Mouse (Mus musculus) kidney, adult 18-20 months (tissue): ENCODE measurements at regions not wholly inside any gene's neighbourhood (a gene's known extent, or its start where the extent isn't known, plus 50 kb on each side); places are given as distances from the start of the nearest gene placed in this dataset.
A peak's percentile ranks its signal among the peaks of the same experiment; 100 is the strongest.

Experiments used
- DNase-seq: peaks from one replicate; pipeline ENCODE4 v3.0.0; 2021

DNA sequence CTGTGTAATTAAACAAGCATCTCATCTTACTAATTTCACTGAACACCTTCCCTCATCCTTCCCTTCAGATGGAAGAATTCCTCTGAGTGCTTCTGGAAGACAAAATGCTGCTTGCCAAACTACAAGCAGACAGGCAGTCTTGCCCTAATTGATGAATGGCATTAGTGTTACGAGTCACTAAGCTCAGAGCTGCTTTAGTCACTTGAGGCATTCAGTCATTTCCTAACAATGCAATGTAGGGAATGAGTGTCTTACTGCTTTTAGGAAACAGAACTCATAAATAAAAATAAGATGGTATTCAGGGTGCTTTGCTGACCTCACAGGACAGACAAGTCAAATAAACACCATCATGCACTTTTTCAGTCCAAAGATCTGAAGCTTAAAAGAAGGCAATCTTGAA, 285.1 kb upstream of the Paip1 start:
- DNase-seq: no peak

DNA sequence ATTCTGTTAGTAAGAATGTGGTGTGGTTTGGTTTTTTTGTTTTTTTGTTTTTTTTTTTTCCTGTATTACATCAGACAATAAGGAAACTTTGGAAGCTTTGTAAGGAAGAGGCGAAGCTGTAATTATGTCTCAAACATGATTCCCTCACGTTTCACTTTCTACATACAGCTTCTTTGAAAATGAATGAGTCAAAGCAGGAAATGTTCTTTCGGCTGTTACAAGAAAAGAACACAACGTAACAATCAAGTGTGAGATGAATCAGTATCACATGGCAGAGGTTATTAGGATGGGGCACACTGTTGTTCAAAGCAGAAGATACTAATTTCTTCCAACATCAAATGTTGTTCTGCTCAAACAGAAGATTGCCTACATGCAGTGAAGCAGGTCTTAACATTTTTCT, 282.7 kb upstream of the Paip1 start:
- no peak for DNase-seq

DNA sequence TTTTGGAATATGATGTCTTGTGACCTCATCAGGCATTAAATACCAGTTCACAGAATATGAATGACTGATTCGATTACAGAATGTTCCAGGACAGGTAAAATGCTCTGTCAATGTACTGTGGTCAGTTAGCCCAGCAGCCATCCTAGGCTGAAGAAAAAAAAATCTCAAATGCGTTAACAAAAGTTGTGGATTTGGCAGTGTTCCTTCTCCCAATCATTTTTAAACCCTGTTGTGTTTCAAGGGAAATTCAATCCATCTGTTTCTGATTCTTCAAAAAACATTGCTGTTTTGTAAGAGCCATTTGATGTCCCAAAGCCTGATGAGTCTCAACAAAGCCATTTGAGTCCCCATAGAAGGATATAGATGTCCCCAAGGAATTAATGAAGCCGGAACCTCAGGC, 280.7 kb upstream of the Paip1 start:
- no peak for DNase-seq

DNA sequence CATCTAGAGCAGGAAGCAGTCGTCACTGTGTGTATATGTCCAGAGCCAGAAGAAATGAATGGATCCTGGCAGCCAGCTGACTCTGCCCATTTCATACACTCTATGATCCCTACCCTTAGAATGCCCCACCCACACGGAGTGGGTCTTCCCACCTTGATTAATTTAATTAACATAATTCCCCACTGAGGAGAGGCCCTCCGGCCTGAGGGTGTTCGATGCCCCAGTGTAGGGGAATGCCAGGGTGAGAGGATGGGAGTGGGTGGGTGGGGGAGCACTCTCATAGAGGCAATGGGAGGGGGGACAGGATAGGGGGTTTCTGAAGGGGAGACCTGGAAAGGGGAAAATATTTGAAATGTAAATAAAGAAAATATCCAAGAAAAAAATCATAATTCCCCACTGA, 279.3 kb upstream of the Paip1 start:
- DNase-seq: no peak

DNA sequence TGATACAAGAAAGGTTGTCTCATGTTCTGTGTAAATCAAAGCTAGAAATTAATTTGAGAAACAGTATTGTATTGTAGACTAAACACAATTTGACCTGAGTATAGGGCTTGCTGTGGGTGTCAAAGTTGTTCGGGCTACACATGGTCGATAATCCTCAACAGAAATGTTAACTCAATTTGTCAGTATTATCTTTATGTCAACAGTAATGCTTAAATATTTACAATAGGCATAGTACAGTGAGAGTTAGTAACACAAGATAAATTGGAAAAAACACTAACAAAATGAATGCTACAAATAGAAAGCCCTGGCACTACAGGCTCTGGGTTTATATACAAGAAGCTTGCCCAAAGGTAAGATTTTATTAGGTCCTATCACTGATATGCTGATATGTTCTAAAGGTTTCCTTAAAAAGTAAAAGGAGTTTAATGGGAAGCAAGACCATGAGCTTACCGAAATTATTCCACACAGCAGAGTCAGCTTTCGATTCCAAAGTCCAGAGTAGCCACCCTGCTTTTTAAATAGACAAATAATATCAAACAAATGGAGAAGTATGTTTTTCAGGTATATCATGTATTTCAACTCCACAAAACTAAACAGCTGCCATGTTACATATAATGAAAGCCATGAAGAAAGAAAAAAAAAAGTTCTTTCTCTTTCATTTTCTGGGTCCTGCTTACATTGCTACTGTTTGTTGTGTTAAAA, 277.4 kb upstream of the Paip1 start:
- no peak for DNase-seq

DNA sequence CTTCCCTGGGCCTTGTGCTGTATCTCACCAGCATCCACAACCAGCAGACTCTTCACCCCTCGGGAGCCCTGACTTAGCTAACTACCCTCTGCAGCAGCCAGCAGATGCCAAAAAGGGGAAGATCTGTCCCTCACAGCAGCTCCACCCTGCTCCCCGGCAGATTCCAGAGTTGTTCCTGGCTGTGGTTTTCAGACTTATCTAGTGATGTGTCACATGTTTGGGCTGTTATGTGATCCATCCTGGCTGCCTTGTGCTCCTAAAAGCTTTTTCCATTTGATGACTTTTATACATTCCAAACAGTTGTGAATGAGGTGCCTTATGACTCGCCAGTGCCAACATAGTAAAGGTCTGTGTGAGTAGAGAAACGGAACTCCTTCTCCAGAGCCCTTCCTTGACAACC, 250.6 kb upstream of the Paip1 start:
- no peak for DNase-seq

DNA sequence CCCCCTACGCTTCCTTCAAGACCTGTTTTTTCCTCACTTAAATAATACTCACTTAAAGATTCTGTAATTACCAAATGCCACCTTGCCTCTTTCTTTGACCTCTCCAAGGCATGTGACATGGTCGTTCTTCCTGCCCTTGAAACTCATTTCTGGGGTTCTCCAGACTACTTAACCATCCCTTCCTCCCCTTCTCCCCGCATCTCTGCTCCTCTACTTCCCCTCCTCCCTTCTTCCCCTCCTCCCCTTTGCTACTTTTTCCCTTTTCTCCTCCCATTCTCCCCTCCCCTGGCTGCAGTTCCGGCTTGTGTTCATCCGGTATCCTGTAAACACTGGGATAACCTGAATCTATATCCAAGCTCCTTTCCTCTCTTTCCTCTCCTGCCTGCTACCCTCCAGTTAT, 250.2 kb upstream of the Paip1 start:
- no peak for DNase-seq

DNA sequence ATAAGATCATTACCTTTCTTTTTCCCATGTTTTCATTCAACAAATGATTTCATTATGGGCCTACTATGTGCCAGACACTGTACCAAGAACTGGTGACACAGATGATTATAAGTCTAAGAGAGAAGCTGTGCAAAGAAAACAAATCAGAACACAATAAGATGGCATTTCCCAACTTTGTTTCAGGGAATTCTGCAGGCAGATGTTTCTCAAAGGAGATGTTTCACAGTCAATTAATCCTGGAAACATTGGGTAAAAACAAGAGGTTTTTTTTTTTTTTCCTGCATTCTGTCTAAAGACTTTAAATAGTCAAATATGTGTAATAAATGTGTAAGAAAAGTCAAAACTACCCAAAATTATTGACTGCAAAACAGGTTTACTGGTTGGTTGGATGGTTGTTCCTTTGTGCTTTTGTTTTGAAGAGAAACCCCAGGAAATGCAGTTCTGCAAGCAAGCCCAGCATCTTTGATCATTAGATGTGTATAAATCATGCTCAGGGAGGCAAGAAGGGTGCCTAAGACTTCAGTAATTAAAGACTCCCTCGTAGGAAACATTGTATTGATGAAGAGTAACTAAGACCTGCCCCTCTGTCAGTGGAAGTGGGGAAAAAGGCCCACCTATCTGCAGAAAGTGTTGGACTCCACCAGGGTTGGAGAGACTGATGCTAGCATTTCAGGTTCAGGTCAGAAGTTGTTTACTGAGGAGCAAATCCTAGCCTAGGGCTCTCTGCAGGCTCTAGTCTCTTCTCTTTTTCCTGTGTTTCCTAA, 249.1 kb upstream of the Paip1 start:
- no peak for DNase-seq

DNA sequence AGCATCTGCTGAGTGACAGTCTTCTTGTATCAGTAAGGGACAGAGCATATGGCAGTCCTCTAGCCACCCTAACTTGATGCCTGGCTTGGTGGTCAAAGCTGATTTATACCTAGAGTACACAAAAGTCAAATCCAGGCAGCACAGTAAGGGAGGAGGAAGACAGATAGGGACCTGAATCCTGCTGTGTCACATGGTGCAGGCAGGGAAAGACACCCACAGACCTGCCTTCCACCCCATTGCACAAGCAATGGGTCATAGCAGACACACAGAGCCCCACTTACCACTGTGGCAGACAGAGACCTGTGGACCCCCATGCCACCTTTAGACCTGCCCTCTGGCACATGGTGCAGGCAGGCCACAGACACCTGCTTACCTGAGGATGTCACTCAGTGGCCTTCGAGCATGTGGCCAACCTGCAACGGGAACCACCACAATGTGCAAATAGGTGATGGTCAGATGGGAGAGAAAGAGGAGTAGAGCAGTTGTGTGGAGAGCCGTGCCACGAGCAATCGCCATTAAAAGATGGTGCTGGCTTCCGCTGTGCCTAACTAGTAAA, 244.0 kb upstream of the Paip1 start:
- no peak for DNase-seq

DNA sequence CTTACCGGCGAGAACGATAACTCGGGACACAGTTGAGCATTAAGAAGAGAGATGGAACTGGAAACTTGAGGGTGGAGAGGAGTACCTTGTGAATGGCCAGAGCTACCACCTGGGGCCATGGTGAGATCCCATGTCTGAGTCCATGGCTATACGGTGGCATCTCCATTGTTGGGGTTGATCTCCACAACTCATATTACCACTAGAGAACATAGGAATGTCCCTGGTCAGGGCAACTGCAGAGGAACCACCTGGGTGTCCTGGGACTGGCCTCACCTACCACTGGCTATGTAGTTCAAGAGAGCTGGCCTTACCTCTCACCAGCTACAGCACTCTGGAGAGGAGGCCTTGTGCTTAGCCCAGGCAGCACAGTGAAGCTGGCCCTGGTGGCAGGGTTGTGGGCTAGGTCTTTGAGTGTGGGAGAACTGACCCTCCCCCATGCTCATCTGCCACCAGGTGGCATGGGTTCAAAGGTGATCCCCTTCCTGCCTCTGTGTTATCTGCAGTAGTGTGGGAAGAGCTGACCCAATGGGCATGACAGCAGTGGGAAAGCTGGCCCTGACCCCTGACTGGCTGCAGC, 242.7 kb upstream of the Paip1 start:
- no peak for DNase-seq

DNA sequence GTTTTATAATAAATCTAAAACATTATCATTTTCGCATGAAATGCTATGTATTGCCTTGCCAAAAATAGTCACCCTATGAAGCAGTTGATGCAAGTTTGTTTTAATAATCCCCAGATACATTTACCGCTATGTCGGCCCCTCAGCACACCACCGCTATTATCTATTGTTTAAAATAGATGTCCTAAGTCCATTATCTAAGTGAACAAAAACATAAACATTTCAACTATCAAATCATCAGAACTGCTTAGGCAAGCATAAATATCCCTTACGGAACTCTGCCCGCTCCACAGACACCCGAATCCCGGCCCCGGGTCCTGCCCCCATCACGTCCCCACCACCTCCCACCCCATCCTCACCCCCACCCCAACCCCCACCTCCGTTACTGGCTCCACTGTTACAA, 196.8 kb upstream of the Paip1 start:
- no peak for DNase-seq

DNA sequence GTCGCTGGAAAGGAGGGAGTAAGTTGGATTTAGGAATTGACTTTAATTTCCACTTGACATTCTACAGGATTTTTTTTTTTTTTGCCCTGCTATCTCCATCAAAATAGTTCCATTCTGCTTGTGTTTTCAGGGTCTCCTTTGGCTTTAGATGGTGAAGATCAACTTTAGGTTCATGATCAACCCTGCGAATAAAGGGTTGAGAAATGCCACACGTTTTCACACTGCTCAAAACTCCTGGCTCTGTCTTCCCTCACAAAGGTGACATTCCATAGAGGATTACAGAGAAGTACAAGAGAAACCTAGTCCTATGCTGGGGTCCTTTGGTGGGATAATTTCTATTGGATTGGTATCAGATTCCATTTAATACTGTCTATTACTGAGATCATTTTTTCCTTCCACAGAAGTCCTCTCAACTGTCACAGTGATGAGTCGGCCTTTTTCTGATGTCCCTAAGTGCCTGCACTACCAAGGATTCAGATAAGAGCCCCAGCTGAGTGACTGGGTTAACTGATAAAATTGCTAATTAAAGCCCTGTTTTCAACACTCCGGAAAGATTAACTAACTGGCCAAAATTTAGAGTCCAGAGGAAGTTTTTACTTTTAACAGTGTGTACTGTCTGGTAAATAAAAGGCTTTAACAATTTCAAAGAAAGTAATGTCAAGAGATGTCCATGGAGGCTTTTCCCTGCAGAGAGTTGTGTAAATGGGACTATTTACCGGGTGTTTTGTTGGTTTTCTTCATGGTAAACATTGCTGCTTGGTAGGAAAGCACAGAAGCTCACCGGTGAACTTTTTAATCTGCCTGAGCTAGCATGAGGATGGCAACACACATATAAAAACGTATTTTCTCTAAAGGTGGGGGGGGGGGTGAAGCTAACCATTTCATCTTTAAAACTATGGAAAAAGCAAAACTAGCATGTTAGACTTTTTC, 196.0 kb upstream of the Paip1 start:
- no peak for DNase-seq

DNA sequence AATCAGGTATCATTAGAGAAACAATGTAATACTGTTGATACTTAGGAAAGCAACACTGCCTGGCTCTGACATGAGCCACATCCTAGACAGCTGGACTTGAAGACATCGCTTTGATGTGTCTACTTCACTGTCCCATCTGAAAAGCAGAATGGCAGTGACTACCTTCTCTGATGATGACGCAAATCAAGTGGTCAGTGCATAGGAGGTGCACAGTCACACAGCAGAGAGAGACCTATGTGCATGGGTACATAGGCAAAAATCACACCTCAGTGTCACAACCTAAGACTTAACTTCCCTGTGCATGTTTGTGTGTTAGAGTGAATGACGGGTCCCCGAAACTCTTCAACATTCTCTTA, 195.4 kb upstream of the Paip1 start:
- DNase-seq: no peak

DNA sequence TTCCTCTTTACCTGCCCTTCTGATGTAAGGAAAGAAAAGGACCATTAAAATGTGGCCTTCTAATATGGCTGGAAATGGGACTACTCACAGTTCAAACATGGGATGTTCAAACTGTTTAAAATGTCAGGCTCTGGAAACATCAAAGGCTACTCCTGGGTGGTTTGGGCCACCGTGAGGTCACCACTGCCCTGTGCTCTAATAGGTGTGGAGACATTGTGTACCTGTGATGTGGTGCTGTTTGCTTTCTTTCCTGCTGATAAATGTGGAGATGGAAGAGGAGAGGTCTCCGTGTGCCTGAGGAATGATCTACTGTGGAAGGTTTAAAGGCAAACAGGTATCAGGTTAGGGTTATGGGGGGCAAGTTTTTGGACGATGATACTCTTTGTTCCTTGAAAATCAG, 194.5 kb upstream of the Paip1 start:
- no peak for DNase-seq

DNA sequence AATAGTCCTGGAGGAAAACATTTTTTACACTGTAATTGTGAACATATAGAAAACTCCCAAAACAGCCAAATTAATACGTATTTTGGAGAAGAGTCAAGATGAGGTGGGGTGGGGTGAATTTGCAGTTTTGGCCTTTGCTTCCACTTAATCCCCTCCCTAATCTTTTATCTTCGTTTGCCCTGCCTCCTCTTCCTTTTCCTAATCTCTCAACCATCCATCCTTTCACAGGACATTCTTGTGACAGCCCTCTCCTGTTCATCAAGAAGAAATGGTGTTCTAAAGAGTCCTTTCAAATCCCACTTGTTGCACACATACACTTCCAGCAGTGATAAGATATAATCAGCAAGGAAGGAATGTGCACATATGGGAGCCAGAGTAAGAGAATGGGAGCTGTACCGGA, 186.0 kb upstream of the Paip1 start:
- no peak for DNase-seq

DNA sequence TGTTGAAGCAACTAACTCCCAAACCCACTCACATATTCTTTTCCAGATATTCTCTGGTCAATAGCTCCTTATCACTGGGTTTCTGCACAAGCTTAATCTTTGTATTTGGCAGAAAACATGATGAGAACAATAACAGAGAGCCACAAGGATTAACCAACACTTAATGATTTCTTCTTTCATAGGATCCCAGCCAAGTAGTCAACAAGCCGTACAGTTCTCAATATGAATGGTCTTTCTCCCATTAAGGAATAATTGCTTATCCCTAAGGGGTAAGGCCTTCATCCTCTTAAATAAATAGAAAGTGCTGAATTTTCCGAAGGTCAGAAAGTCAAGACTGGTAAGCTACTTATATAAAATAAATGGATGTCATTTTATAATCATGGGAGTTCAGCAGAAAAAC, 181.3 kb upstream of the Paip1 start:
- DNase-seq: no peak

DNA sequence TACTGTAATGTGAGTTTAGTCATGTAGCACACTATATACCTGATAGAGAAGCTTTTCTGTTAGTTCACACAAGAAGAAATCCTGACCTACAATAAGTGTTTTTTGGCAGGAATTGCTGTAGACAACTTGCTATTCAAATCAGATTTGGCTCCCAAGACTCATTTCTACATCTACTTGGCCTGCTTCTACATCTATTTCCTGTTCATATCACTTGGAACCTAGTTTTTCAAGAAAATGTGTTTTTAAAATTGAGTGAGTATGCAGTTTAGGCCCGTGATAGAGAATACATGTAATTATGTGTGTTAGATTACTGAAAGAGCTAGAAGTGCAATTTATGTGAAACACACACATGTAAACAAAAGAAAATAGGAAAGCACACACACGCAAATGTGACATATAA, 176.4 kb upstream of the Paip1 start:
- DNase-seq: no peak

DNA sequence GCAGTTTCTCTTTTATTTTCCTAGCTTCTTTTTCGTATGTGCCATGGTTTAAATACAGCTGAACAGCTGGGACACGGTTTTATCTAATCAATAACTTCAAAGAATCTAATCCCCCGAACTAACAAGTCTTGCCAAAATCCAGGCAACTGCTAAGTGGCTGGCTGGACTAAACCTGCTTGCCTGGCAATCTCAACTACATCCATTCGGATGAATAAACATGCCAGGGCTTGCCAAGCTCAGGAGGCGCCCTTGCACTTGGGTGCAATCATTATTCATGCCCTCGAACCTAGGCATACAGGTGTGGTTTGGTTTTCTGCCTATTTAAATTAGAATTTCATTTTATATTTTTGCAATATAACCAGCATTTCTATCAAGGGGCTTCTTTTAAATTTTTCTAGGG, 172.1 kb upstream of the Paip1 start:
- DNase-seq: no peak

DNA sequence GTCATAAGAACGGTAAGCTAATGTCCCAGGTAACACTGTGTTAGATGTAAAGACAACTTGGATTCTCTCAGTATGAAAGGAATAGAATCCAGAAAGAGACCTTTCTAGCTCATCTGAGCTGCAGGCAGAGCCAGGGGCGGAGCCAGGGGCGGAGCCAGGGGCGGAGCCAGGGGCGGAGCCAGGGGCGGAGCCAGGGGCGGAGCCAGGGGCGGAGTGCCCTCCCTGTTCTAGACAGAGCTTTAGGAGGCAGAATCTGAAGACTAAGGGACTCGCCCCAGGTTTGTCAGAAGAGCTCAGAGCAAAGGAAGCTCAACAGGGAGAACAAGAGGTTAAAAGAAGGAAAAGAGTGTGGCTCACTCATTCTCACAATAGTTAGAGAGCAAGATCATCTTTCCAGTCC, 169.9 kb upstream of the Paip1 start:
- DNase-seq: no peak

DNA sequence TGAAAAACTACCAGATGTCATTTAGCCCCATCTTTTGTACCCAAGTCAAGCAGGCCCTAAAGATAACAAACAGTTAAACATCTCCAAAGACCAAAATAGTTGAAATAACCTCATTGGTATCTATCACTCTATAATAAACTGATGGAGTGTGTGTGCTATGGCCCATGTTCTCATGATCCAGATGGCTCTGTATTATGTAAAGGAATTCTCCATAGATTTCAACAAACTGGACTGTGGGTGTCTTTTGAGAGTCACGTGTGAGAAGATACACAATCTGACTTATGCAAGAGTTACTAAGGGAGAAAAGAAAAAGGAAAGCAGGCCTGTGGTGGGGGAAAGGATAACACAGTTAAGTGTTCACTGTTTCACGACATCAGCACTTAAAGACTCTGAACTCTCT, 164.8 kb upstream of the Paip1 start:
- DNase-seq: no peak

DNA sequence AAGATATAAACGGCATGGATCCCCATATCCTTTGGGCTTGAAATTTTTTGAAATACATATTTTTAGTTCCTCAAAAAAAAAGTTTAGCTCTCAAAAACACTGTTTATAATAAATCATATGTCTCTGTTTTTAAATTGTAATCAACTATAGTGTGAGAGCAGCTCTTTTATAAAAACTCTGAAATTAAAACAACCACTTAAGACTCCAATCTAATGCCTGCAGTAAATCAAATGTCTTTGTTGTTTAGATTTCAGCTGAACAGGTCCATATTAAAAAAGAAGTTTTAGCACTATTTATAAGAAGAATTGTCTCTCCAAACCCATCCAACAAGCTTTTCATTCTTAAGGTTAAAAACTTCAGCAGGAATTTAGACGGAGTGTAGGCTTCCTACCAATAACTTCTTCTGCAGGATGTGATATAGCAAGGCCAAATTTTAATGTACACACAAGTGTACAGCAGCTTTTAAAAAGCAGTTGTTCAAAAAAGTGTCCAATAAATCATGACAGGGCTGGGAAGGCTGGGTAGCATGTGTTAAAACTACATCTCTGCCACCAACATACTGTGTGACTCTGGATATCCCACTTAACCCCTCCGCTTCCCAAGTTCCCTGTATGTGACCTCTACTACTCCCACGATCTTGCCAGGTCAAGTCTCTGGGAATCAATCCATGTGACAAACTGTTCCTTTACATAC, 160.6 kb upstream of the Paip1 start:
- no peak for DNase-seq

DNA sequence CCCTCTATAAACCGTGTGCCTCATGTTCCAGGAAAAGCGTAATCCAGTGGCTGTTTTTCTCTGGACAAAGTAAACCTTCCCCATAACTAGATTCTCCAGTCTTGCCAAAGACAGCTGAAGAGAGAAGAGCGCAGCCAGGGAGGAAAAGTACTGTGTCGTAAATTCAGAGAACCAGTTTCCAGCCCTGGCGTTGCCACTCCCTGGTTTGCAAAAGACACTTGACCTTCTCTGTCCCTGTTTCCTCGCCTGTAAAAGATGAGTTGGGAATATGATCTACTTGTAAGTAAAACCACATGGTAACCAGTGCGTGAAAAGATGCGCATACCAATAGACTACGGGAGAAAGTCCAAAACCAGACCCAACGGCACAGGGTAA, 160.1 kb upstream of the Paip1 start:
- DNase-seq: peak; percentile 7

DNA sequence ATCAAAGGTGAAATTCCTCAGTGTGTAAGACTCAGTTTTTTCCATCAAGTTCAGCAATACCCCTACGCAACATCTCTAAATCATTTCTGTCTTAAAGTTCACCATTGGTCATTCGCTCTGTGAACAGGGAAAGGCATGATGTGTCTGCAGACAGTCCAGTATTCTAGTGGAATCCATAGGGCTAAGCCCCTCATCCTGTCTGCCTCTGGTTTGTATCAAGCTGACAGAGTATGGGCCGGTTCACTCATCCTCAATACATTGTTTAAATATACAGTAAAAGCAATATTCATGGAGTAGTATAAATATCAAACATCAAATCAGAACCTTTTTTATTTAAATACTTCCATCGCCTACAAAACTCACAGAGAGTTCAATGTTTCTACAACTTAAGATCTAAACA, 152.9 kb upstream of the Paip1 start:
- DNase-seq: no peak
